Mouse (Mus musculus): ENCODE data around the gene Csnk2b. TPM values are rescaled to one million over a fixed set of nuclear protein-coding genes. Genes with fewer than 3 reads are reported as not detected.
A peak's percentile ranks its signal among the peaks of the same experiment; 100 is the strongest.

Gene Csnk2b
- polyA plus RNA-seq, 1 experiment from 2014 or later: 200 TPM

DNA sequence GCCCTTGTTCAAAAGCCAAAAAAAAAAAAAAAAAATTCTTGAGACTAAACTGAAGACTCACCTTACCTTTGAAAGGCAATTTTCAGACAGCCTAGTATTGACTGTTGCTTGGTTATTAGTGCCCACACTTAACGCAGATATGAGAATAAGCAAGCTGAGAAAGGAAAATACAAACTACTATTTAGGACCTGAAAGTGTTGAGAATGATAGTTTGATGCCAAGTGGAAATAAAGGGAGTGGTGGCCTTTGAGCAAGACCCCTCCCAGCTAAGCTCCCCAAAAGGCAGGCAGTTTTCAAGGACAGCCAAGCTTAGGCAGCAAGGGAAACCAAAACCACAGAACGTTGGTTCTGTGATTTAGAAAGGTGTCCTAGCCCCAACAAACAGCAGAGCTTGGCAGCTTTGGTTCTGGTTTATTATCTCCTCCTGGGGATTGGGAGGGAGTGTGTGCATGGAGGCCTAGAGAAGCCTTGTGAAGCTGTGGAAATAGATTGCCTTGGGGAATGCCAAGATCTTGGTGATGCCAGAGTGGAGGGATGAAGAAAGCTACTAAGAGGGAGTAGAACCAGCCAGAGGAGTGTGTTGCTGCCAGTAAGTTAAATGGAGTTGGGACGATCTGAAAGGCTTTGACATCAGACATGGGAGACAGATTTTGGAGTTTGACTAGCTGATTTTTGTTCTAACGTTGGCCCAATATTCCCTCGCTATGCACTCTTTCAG, 26.2 kb upstream of the Csnk2b start:
- H3K27me3 ChIP-seq: no peaks in the 10 kb centered on the region
- no peak for ATAC-seq (replicated peaks; ENCODE audit: insufficient number of reproducible peaks, insufficient read depth, low FRiP score, low read depth)
- peak overlapping the region; percentile 8; the same call in 1 of the 2 replicates for H3K27ac ChIP-seq
- H3K4me1 ChIP-seq (replicated peaks): no peaks in the 10 kb centered on the region
- peaks cover 98% of the 10 kb centered on the region for H3K36me3 ChIP-seq
- H3K9ac ChIP-seq: no peak overlapping the region
- H3K9me3 ChIP-seq (replicated peaks): no peaks in the 10 kb centered on the region; the same call in 1 of the 2 replicates
- no peak overlapping the region for H3K4me3 ChIP-seq
- WGBS: 62% methylated on average over 5 of the region's 5 CpGs
- no peak overlapping the region for H3K4me2 ChIP-seq

DNA sequence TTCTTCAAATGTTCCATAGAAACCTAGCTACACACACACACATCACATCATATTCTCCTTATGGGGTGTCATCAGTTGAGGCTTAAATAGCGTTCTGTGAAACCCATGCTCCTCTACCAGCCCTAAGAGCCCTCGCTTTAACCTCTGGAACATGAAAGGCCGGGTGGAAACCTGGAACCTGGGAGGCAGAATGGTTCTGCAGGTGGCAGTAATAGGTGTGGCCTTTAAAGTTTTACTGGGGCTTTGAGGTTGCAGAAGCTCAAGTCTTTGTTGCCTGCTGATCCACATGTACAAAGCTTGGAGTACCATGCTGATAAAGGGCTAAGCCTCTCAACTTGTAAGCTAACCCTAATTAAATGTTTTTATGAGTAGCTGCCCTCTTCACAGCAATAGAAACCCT, 25.5 kb upstream of the Csnk2b start:
- Histone ChIP-seq H3K4me1 (replicated peaks) (no peaks in the 10 kb centered on the region), H3K9me3 (replicated peaks) (no peaks in the 10 kb centered on the region; the same call in 1 of the 2 replicates), H3K27ac (no peak overlapping the region), H3K36me3 (peaks cover 98% of the 10 kb centered on the region), H3K9ac (no peak overlapping the region), H3K27me3 (no peaks in the 10 kb centered on the region), H3K4me2 (no peak overlapping the region), H3K4me3 (no peak overlapping the region)
- WGBS: 61% methylated on average over 3 of the region's 3 CpGs
- no peak for ATAC-seq (replicated peaks; ENCODE audit: insufficient number of reproducible peaks, insufficient read depth, low FRiP score, low read depth)

DNA sequence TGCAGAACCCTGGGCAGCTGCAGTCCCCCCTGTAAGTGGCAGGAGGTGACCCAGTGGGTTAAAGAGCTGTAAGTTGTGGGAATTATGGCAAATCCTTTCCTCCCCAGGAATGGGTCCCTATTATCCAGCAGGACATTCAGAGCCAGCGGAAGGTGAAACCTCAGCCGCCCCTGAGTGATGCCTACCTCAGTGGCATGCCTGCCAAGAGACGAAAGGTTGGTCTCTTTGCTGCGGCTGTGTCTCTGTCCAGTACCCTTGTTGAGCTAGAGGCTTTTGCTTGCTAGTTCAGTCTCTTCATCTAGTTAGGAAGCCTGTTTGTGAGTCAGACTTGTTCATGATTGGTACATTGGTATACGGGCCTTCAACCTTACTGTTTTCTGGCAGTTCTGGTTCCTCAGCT, 24.3 kb upstream of the Csnk2b start:
- 84% methylated on average over 5 of the region's 5 CpGs for WGBS
- Histone ChIP-seq H3K9ac (no peak overlapping the region), H3K4me1 (replicated peaks) (no peaks in the 10 kb centered on the region), H3K27me3 (no peaks in the 10 kb centered on the region), H3K4me3 (no peak overlapping the region), H3K9me3 (replicated peaks) (no peaks in the 10 kb centered on the region; the same call in 1 of the 2 replicates), H3K27ac (no peak overlapping the region), H3K36me3 (peaks cover 98% of the 10 kb centered on the region), H3K4me2 (no peak overlapping the region)
- ATAC-seq (replicated peaks; ENCODE audit: insufficient number of reproducible peaks, insufficient read depth, low FRiP score, low read depth): no peak

DNA sequence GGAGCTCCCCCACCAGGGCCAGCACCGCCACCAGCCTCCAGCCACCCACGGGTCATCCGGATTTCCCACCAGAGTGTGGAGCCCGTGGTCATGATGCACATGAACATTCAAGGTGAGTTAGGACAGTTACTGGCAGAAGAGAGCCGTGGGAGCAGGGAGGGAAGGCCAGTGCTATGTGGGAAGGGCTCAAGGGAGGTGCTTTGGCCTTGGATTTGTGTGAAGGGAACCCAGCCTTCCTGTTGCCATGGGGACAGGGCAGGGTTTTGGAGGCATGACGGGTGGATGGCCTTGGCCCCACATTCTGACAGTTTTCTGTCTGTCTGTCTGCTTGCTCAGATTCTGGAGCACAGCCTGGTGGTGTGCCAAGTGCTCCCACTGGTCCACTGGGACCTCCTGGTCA, 20.1 kb upstream of the Csnk2b start:
- Histone ChIP-seq H3K9me3 (replicated peaks) (no peaks in the 10 kb centered on the region; the same call in 1 of the 2 replicates), H3K4me1 (replicated peaks) (peaks cover 6% of the 10 kb centered on the region), H3K9ac (no peak overlapping the region), H3K27ac (no peak overlapping the region), H3K4me3 (no peak overlapping the region), H3K4me2 (no peak overlapping the region), H3K27me3 (no peaks in the 10 kb centered on the region), H3K36me3 (peaks cover 88% of the 10 kb centered on the region)
- WGBS: 90% methylated on average over 6 of the region's 6 CpGs
- ATAC-seq (replicated peaks; ENCODE audit: insufficient number of reproducible peaks, insufficient read depth, low FRiP score, low read depth): no peak

DNA sequence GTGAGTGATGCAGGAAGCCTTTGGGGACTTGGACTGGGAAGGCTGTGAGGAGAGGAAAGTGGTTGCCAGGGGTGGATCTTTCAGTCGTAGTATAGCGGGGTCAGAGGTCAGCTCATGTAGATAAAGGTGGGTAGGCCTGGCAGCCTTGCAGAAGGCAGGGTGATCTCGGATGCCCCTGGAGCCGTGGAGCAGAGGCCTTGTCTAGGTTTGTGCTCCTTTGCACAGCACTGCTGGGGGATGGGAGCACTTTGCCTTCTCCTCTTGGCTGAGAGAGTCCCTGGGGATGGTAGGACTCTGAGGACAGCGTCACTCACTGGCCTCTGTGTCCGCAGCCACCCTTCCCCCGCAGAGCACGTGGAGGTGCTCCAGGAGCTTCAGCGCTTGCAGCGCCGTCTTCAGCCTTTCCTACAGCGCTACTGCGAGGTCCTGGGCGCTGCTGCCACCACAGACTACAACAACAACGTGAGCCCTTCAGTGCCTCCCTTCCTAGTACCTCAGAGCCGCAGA, 18.7 kb upstream of the Csnk2b start:
- H3K27ac ChIP-seq: no peak overlapping the region
- peaks cover 74% of the 10 kb centered on the region for H3K36me3 ChIP-seq
- no peaks in the 10 kb centered on the region; the same call in 1 of the 2 replicates for H3K9me3 ChIP-seq (replicated peaks)
- no peak overlapping the region for H3K9ac ChIP-seq
- ATAC-seq (replicated peaks; ENCODE audit: insufficient number of reproducible peaks, insufficient read depth, low FRiP score, low read depth): no peak
- H3K4me2 ChIP-seq: no peak overlapping the region
- peaks cover 14% of the 10 kb centered on the region for H3K4me1 ChIP-seq (replicated peaks)
- H3K27me3 ChIP-seq: no peaks in the 10 kb centered on the region
- WGBS: 71% methylated on average over 16 of the region's 16 CpGs
- no peak overlapping the region for H3K4me3 ChIP-seq

DNA sequence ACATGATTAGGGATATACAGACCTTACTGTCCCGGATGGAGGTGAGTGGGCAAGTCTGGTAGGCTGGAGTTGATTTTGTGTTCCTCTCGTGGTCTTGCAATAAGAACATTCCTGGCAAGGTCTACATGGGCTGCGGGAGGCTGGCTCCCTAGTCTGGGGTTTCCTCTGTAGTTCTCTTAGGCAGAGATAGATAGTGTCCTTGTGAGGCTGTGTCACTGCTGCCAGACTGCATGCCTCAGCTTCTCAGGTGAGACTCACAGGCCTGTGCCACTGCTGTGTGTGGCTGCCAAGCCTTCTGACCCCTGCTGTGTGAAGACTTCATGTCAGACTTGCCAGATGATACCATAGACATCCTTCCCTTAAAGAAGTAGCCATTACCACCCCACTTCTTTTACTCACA, 17.4 kb upstream of the Csnk2b start:
- H3K4me3 ChIP-seq: no peak overlapping the region
- H3K36me3 ChIP-seq: peaks cover 61% of the 10 kb centered on the region
- H3K4me1 ChIP-seq (replicated peaks): peaks cover 14% of the 10 kb centered on the region
- no peak overlapping the region for H3K4me2 ChIP-seq
- no peak overlapping the region for H3K27ac ChIP-seq
- no peak for ATAC-seq (replicated peaks; ENCODE audit: insufficient number of reproducible peaks, insufficient read depth, low FRiP score, low read depth)
- H3K9ac ChIP-seq: no peak overlapping the region
- no peaks in the 10 kb centered on the region for H3K27me3 ChIP-seq
- WGBS: 91% methylated on average over 3 of the region's 3 CpGs
- no peaks in the 10 kb centered on the region; the same call in 1 of the 2 replicates for H3K9me3 ChIP-seq (replicated peaks)

DNA sequence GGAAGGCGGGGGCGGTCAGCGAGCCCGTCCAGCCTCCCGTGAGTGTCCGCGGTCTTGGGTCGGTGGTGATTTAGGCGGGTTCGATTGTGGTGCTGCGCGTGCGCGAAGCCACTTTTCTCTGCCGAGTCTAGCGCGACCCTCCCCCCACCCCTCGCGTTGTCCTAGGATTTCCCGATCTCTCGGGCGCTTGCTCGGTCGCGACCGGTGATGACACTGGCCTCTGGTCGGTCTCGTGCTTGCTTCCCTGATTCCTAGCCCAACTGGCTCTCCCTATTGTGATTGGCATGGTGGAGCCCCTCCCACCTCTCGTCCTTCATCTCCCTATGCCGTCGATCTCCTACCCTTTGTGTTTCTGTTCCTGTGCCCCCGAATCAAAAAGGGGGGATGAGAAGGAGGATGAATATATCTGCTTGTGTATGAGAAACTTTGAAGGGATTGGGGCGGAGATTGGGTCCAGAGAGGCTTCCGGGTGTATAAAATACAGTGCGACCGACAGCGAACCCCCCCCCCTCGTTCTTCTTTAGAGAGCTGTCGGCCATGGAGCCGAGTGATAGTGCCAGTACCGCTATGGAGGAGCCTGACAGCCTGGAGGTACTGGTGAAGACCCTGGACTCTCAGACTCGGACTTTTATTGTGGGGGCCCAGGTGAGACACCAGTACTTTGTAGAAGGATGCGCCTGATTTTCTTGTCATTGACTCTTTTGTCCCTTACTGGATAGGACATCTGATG, 13.9 kb upstream of the Csnk2b start:
- H3K36me3 ChIP-seq: peaks cover 26% of the 10 kb centered on the region

DNA sequence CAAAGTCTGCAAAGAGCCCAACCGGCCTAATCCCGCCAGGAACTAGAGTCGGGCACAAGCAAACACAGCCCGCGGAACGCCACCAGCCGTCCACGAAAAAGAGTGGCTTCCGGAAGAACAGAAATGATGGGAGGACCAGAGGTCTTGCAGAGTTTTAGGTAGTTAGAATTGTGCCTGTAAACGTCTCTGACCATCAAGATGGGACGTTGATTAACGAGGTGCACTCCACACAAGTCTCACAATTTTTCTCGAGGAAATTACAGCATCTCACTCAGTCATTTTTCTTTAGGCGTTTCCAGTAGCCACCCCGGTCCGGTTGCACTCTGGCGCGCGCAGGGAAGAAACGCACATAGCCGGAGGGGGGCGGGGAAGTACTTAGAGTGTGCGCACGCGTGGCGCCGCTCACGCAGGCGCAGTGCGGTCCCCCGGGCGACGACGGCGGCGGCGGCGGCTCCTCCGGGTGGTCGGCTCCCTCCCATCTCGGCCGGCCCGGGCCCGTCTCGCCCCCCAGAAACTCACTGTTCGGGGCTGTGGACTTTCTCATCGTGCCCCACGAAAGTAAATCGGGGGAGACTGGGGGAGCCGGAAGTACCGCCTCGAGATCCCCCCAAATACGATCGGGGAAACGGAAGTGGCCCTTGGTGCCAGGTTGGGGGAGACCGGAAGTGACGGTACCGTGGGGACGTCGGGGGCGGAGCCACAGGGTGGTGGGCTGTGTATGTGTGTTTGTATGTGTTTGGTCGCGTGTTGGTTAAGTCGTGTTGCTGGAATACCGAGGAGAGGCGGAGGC, 13.1 kb upstream of the Csnk2b start, which contains the start of gene Bag6:
Gene Bag6, plus strand, starts transcription at position 378 of the 790 bp plus-strand sequence.
- H3K4me3 ChIP-seq: peak within 1 kb of the TSS; percentile 88
- no peaks in the 10 kb centered on the region for H3K27me3 ChIP-seq
- H3K4me2 ChIP-seq: peak within 1 kb of the TSS; percentile 73
- peak within 1 kb of the TSS; percentile 82 for H3K9ac ChIP-seq
- peak; percentile 95 for ATAC-seq (replicated peaks; ENCODE audit: insufficient number of reproducible peaks, insufficient read depth, low FRiP score, low read depth)
- under 1% methylated on average over 66 of the region's 66 CpGs for WGBS
- H3K27ac ChIP-seq: peak within 1 kb of the TSS; percentile 99
- H3K4me1 ChIP-seq (replicated peaks): peaks cover 14% of the 10 kb centered on the region
- no peaks in the 10 kb centered on the region for H3K9me3 ChIP-seq (replicated peaks)
- H3K36me3 ChIP-seq: peaks cover 25% of the 10 kb centered on the region

More for the DNA sequence above, 13.9 kb upstream of the Csnk2b start:
- peaks cover 14% of the 10 kb centered on the region for H3K4me1 ChIP-seq (replicated peaks)
- H3K4me3 ChIP-seq: peak overlapping the region; percentile 88
- peak; percentile 60 for ATAC-seq (replicated peaks; ENCODE audit: insufficient number of reproducible peaks, insufficient read depth, low FRiP score, low read depth)
- under 1% methylated on average over 42 of the region's 43 CpGs for WGBS
- H3K27ac ChIP-seq: peak overlapping the region; percentile 99
- H3K9me3 ChIP-seq (replicated peaks): no peaks in the 10 kb centered on the region
- H3K27me3 ChIP-seq: no peaks in the 10 kb centered on the region
- peak overlapping the region; percentile 73 for H3K4me2 ChIP-seq
- H3K9ac ChIP-seq: peak overlapping the region; percentile 82

DNA sequence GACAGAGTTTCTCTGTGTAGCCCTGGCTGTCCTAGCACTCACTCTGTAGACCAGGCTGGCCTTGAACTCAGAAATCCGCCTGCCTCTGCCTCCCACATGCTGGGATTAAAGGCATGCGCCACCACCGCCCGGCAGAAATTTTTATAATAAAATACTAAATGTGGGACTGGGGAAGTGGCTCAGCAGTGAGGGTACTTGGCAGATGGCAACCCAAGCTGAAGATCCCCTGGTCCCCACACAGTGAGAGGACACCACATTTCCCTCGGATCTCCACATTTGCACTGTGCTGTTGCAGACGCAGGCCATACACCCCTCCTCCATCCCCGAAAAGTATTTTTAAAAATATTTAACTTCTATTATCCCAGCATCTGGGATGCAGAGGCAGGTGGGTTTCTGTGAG, 11.7 kb upstream of the Csnk2b start:
- Histone ChIP-seq H3K27ac (no peak overlapping the region), H3K9ac (no peak overlapping the region), H3K4me1 (replicated peaks) (peaks cover 15% of the 10 kb centered on the region), H3K36me3 (peaks cover 16% of the 10 kb centered on the region), H3K4me3 (no peak overlapping the region), H3K4me2 (no peak overlapping the region), H3K27me3 (no peaks in the 10 kb centered on the region), H3K9me3 (replicated peaks) (no peaks in the 10 kb centered on the region)
- 94% methylated on average over 7 of the region's 7 CpGs for WGBS
- no peak for ATAC-seq (replicated peaks; ENCODE audit: insufficient number of reproducible peaks, insufficient read depth, low FRiP score, low read depth)

DNA sequence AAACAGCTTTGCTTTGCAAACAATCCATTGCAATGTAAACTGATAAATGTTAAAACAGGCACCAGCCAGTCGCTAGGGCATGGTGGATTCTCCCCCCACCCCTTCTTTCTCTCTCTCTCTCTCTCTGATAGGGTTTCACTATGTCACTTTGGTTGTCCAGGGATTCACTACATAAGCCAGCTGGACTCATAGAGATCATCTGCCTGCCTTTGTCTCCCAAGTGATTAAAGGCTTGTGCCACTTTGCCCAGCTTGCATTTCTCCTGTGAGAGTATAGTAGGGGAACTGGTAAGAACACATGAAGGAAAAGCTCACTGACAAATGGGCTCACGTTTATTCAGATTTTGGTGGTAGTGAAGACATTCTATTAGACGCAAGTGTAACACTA, 10.3 kb upstream of the Csnk2b start:
- no peak overlapping the region for H3K4me2 ChIP-seq
- no peak overlapping the region for H3K9ac ChIP-seq
- H3K27ac ChIP-seq: no peak overlapping the region
- no peak for ATAC-seq (replicated peaks; ENCODE audit: insufficient number of reproducible peaks, insufficient read depth, low FRiP score, low read depth)
- no peak overlapping the region for H3K4me3 ChIP-seq
- 75% methylated on average over 3 of the region's 3 CpGs for WGBS
- H3K36me3 ChIP-seq: peaks cover 12% of the 10 kb centered on the region
- H3K27me3 ChIP-seq: no peaks in the 10 kb centered on the region
- H3K9me3 ChIP-seq (replicated peaks): no peaks in the 10 kb centered on the region
- H3K4me1 ChIP-seq (replicated peaks): peaks cover 22% of the 10 kb centered on the region

Measured in heart, embryonic 15.5 days (tissue).